Comparison of ENCODE assay signal across 7 mouse cellular contexts in the genomic region with DNA sequence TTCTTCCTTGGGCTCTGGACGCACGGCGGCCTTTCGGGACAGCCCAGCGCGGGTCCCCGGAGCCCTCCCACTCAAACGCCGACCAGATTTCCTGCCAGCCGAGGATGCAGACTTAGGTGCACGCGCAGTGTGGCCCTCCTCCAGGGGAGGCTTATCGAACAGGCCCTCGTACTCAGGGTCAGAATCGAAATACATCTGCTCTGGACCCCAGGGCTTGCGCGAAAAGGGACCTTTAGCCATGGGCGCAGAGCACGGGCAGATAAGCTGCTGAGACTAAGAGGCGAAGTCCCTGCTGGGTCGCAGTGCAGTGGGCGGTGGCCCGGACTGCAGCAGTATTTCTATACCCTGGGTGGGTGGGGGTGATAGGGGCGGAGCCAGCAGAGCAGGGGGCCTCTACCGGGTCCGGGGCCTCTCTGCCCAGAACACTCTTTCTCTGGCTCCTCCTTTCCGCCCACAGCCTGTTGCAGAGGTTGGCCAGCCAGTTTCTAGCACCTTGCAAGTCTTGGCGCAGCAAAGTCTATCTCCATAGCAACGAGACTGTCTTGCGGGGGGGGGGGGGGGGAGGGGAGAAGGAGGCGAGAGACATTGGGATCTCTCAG. TPM values are rescaled to one million over a fixed set of nuclear protein-coding genes. Genes with fewer than 3 reads are reported as not detected.
DNase-seq lines count a peak whose midpoint lies in the region; ATAC-seq and TF ChIP-seq lines count a peak whose summit lies in the region.

A gene (minus strand): TSS at position 351 of the 599 bp plus-strand sequence.

- 0 out of 2 replicates have a peak, but pooled peaks cover 2% of the 10 kb centered on the region for H3K9me3 ChIP-seq in ES-Bruce4 (replicated peaks; ENCODE audit: control insufficient read depth, insufficient read depth, low read length, poor library complexity, severe bottlenecking)
- no peaks in the 10 kb centered on the region for H3K9me3 ChIP-seq in embryonic facial prominence, embryonic 11.5 days (replicated peaks; ENCODE audit: control insufficient read depth, low read length)
- H3K9me3 ChIP-seq in stomach, embryonic 14.5 days (ENCODE audit: control insufficient read depth, low read depth, low read length), result no peaks in the 10 kb centered on the region

- DNase-seq in ZHBTc4 (ENCODE audit: low read depth, low spot score), result peak; percentile 80
- DNase-seq in embryonic facial prominence, embryonic 11.5 days (ENCODE audit: low spot score), result peak; percentile 91
- DNase-seq in heart, postnatal 4 days, result peak; percentile 54
- DNase-seq in left cerebral cortex, adult 2 months (ENCODE audit: extremely low spot score in 1 of 2, low spot score in 2 of 2), result peak; percentile 48 to 71

- no peak for TF ChIP-seq POLR2A in ES-Bruce4 (IDR thresholded peaks at IDR 0.05; ENCODE audit: insufficient read depth, low read length)

- under 1% methylated on average over 29 of the region's 31 CpGs for WGBS in embryonic facial prominence, embryonic 11.5 days
- WGBS in stomach, embryonic 14.5 days, result under 1% methylated on average over 28 of the region's 31 CpGs

- H3K27me3 ChIP-seq in ES-Bruce4 (ENCODE audit: control insufficient read depth, insufficient read depth, low read length, poor library complexity, severe bottlenecking), result peaks cover 3% of the 10 kb centered on the region; the same call in 1 of the 2 replicates
- H3K27me3 ChIP-seq in embryonic facial prominence, embryonic 11.5 days (ENCODE audit: control insufficient read depth, insufficient read depth, low read length), result no peaks in the 10 kb centered on the region
- no peaks in the 10 kb centered on the region for H3K27me3 ChIP-seq in stomach, embryonic 14.5 days (ENCODE audit: control insufficient read depth, insufficient read depth, low read length)

- peak within 1 kb of the TSS; percentile 53 for H3K4me2 ChIP-seq in embryonic facial prominence, embryonic 11.5 days (ENCODE audit: low read depth, low read length)
- peak within 1 kb of the TSS; percentile 82 for H3K4me2 ChIP-seq in stomach, embryonic 14.5 days (replicated peaks; ENCODE audit: low read depth, low read length)

- H3K4me3 ChIP-seq in ES-Bruce4 (ENCODE audit: low read depth, low read length), result peak within 1 kb of the TSS; percentile 78
- peak within 1 kb of the TSS; percentile 53 for H3K4me3 ChIP-seq in embryonic facial prominence, embryonic 11.5 days (ENCODE audit: low read depth, low read length)
- H3K4me3 ChIP-seq in left cerebral cortex, adult 2 months, result peak within 1 kb of the TSS; percentile 58
- peak within 1 kb of the TSS; percentile 56 for H3K4me3 ChIP-seq in stomach, embryonic 14.5 days (ENCODE audit: low read depth, low read length)

- H3K4me1 ChIP-seq in ES-Bruce4 (ENCODE audit: control insufficient read depth, insufficient read depth, low read length), result no peaks in the 10 kb centered on the region
- H3K4me1 ChIP-seq in embryonic facial prominence, embryonic 11.5 days (ENCODE audit: control insufficient read depth, insufficient read depth, low read length), result no peaks in the 10 kb centered on the region; the same call in 1 of the 2 replicates
- peaks cover 7% of the 10 kb centered on the region; the same call in 1 of the 2 replicates for H3K4me1 ChIP-seq in stomach, embryonic 14.5 days (ENCODE audit: control insufficient read depth, insufficient read depth, low read length)

- peak; percentile 98 for ATAC-seq in embryonic facial prominence, embryonic 11.5 days (replicated peaks; ENCODE audit: insufficient number of reproducible peaks, low FRiP score, low TSS enrichment, low read depth)
- 0 out of 2 replicates have a peak, but pooled peaks have one; percentile 35 for ATAC-seq in megakaryocyte-erythroid progenitor cell, adult 5-6 weeks (replicated peaks; ENCODE audit: low FRiP score, low TSS enrichment, poor library complexity, severe bottlenecking)
- ATAC-seq in stomach, embryonic 14.5 days (ENCODE audit: insufficient number of reproducible peaks, insufficient read depth, low FRiP score, low read depth), result peak; percentile 97

- intact Hi-C loops in left cerebral cortex, adult 2 months (cut with DNase I), result loop anchor here (10.0 kb wide), 1 partner anchor 292 kb away; no protein-coding TSS in a partner anchor

- no peak for TF ChIP-seq CTCF in ES-Bruce4 (IDR thresholded peaks at IDR 0.05; ENCODE audit: low read depth, low read length)
- no peak for TF ChIP-seq CTCF in left cerebral cortex, adult 2 months (IDR thresholded peaks at IDR 0.05)

- H3K36me3 ChIP-seq in ES-Bruce4 (ENCODE audit: control insufficient read depth, insufficient read depth, low read length, poor library complexity, severe bottlenecking), result peaks cover 3% of the 10 kb centered on the region; the same call in 1 of the 2 replicates
- H3K36me3 ChIP-seq in embryonic facial prominence, embryonic 11.5 days (replicated peaks; ENCODE audit: control insufficient read depth, insufficient read depth, low read depth, low read length), result no peaks in the 10 kb centered on the region
- H3K36me3 ChIP-seq in stomach, embryonic 14.5 days (ENCODE audit: control insufficient read depth, insufficient read depth, low read length), result no peaks in the 10 kb centered on the region; the same call in 1 of the 2 replicates

- no peak for TF ChIP-seq EP300 in ES-Bruce4 (IDR thresholded peaks at IDR 0.05; ENCODE audit: insufficient read depth, low read depth, low read length)

- no peak within 1 kb of the TSS for H3K27ac ChIP-seq in ES-Bruce4 (ENCODE audit: insufficient read depth, low read length)
- peak within 1 kb of the TSS; percentile 75 for H3K27ac ChIP-seq in embryonic facial prominence, embryonic 11.5 days (replicated peaks; ENCODE audit: low read depth, low read length)
- H3K27ac ChIP-seq in left cerebral cortex, adult 2 months, result peak within 1 kb of the TSS; percentile 96
- H3K27ac ChIP-seq in stomach, embryonic 14.5 days (ENCODE audit: low read length), result peak within 1 kb of the TSS; percentile 88

- peak within 1 kb of the TSS; percentile 39 for H3K9ac ChIP-seq in ES-Bruce4 (ENCODE audit: low read depth, poor library complexity, severe bottlenecking)
- peak within 1 kb of the TSS; percentile 75 for H3K9ac ChIP-seq in embryonic facial prominence, embryonic 11.5 days (replicated peaks; ENCODE audit: low read length)
- peak within 1 kb of the TSS; percentile 58 for H3K9ac ChIP-seq in stomach, embryonic 14.5 days (replicated peaks; ENCODE audit: low read depth, low read length)

RNA-seq across cellular contexts. Expression of the gene that starts here (rescaled TPM):
- 3.7 and 4.3 TPM in 2 replicates for polyA plus RNA-seq in ES-Bruce4 (2011; ENCODE audit: insufficient read depth, insufficient read length, low read depth, missing spikeins)
- 82.8 and 92.3 TPM in 2 replicates for polyA plus RNA-seq in embryonic facial prominence, embryonic 11.5 days (2014; fragmentation: Nextera tagmentation; extraction: Ambion mirVana)
- total RNA-seq in heart, postnatal 4 days (2021), result 1 to 10 TPM; 5.2 to 5.6 TPM
- total RNA-seq in left cerebral cortex, adult 2 months (2021), result 100 to 1,000 TPM; 254 to 260 TPM
- not detected in 2 replicates for total RNA-seq in megakaryocyte-erythroid progenitor cell, adult 5-6 weeks (2014; fragmentation: Nextera tagmentation)
- not detected in 2 replicates for total RNA-seq in megakaryocyte-erythroid progenitor cell, adult 5-6 weeks (2017)
- 58.5 and 58.8 TPM in 2 replicates for polyA plus RNA-seq in stomach, embryonic 14.5 days (2014; fragmentation: Nextera tagmentation; extraction: Ambion mirVana)

Comparison
In these comparisons a context has a peak if more than half of its experiments do, and no peak if none do; other contexts are left out.
1. RNA of the gene that starts here (total RNA-seq): 254 to 260 TPM in left cerebral cortex, adult 2 months; 5.2 to 5.6 TPM in heart, postnatal 4 days and not detected in megakaryocyte-erythroid progenitor cell, adult 5-6 weeks; every median in the first group is over 10 times any median in the second.
2. RNA of the gene that starts here (polyA plus RNA-seq): 82.8 to 92.3 TPM in embryonic facial prominence, embryonic 11.5 days and 58.5 to 58.8 TPM in stomach, embryonic 14.5 days; 3.7 to 4.3 TPM in ES-Bruce4; every median in the first group is over 10 times any median in the second.
3. Peak in ATAC-seq in megakaryocyte-erythroid progenitor cell, adult 5-6 weeks; RNA of the gene not detected or under 1 TPM.
4. ATAC-seq: peak in every context shown above with its lines; median percentile 98 in embryonic facial prominence, embryonic 11.5 days; 97 in stomach, embryonic 14.5 days; 35 in megakaryocyte-erythroid progenitor cell, adult 5-6 weeks.
5. Peak in every context shown above with its lines, with median percentiles within 50 percentile points of each other: H3K4me3 ChIP-seq, H3K9ac ChIP-seq and DNase-seq.